Mouse (Mus musculus) gastrocnemius, postnatal 14 days (tissue): ENCODE measurements around the gene Olfr1410. TPM values are rescaled to one million over a fixed set of nuclear protein-coding genes. Genes with fewer than 3 reads are reported as not detected.

Experiments
- DNase-seq: peaks from one replicate; pipeline ENCODE4 v3.0.0; 2021; ENCODE audit warnings: mixed read lengths
- intact Hi-C: fragments of 180-260 bp; cut with DNase I; formaldehyde crosslinking; loops from one replicate; pipeline ENCODE4 v1.15.1; 2025; ENCODE audit warnings: low total_unique reads
- total RNA-seq, 2 experiments: library from RNA; stranded (reverse); gene quantifications; 2 replicates each; pipeline ENCODE4 v1.2.3; 2021

The Olfr1410 gene
- total RNA-seq, 2 experiments from 2014 or later, result not detected

DNA sequence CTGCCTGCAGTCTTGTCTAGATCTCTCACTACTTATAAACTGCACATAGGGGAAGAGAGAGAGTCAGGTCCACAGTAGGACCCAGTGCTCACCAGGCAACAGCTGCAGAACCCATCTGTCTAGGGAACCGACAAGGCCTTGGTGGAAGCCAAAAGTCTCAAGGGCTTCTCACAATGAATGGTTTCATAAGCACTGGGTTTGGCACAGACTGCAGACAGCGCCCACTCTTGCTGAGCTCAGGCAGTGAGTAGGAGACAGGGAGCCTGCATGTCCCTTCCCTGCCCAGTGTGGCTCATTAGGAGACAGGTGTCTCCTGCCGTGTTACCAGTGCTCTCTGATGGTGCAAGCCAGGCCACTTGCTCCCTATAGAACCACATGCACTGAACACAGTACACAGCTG is 32.6 kb downstream of the Olfr1410 start:
- no peak for DNase-seq
- intact Hi-C loops, result no loop called here

DNA sequence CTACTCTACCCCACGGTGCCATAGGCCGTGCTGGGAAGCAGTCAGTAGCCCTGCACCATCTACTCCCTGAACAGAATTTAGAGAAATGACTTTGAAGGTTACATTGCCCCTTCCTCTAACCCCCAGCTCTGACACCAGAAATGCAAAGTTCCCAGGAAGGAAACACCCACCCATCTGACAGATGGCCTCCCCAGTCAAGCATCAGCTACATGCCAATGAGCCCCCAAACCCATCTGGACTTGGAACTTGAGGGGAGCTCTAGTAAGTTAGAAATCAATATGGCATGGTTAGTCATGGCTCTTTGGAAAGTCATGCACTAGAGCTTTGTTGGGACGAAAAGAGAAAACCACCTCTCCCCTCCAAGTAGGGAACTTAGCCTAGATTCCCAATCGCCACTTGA is 33.2 kb downstream of the Olfr1410 start:
- no peak for DNase-seq
- intact Hi-C loops, result no loop called here

DNA sequence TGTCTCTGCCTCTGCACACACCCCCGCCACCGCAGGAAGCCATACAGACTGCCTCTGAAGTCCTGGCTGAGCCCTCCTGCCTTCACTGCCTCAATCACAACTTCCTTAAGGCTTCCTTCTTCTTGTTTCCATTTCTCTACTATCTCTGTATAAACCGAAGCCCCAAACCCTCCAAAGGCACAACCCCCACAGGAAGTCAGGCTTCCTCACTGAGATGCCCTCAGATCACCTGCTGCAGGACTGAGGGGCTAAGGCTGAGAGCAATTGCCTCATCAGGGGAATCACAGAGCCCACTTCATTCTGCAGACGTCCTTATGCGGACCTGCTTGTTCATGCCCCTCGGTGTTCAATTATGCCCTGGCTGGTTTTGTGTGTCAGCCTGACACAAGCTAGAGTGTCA is 34.8 kb downstream of the Olfr1410 start:
- DNase-seq, result no peak
- intact Hi-C loops, result loop anchor here (5.0 kb wide), 1 partner anchor 187 kb away; no protein-coding TSS in a partner anchor

DNA sequence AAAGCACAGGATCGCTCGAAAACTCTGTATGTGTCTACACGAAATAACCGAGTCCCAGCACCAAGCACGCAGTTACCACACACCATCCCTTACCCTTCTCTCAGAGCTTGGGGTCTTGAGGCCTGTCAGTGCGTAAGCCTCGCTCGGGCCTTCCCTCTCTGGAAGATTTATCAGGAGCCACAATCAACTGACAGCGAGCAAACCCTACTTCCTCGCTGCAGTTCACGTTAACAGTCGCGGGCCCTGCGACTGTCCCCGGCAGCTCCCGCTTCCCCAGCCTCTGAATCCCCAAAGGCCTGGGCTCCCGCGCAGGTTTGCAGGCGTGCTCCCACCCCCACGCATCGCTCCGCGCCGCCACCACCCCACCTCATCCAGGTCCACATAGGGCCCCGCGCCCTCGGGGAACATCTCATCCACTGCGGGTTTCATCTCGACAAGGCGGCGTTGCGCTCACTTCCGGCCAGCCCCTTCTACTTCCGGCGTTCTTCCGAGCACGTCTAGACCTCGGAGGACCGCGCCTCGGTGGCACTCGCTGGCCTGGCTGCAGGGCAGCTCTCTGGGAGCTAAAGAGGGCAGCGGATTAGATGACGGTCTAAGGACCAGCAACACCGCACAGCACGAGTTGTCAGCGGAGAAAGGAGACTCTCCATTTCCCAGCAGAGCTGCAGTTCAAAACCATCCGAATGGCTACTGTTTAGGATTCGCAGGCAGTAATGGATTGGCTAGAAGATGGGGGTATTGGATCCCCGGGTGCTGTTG is 36.1 kb downstream of the Olfr1410 start, which contains the start of gene Cops9:
TSS of gene Cops9 (minus strand) at position 472 of the 759 bp plus-strand sequence.
- intact Hi-C loops, result loop anchor here (5.0 kb wide), 1 partner anchor 186 kb away; no protein-coding TSS in a partner anchor
- DNase-seq, result peak; percentile 91

DNA sequence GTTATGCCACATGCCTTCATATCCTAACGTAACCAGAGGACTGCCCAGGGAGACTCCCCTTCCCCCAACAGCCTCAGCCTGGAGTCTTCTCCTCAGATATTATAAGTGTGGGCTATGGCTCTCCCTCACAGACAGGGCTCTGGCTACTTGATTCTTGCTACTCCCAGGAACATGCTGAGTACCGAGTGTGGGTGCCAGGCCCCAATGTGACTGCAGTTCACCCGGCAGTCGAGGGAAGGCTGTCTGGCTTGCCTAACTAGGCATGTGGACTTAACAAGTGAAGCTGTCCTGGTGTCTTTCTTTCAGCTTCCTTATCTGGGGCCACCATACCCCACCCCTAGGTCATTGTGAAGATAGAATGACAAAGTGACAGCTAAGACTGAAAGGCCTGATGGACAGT is 38.1 kb downstream of the Olfr1410 start:
- DNase-seq, result no peak
- intact Hi-C loops, result loop anchor here (5.0 kb wide), 1 partner anchor 184 kb away; no protein-coding TSS in a partner anchor

DNA sequence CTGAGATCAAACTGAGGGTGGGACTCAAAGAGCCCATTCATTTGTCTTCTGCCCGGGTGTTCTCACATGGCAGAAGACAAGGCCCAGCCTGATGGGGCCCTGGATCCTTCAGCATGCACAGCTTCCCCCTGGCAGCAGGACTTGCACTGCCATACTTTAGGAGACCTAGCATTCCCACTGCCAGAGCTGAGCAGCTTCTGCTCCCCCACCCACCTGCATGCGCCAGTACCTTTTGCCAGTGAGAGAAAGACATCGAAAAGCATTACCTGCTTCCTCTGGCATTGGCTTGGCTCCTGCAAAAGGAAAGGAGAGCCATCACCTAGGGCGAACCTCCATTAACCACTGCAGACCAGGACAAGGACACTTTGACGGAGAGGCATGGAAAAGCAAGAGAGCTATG is 39.3 kb downstream of the Olfr1410 start:
- intact Hi-C loops, result loop anchor here (5.0 kb wide), 1 partner anchor 182 kb away; no protein-coding TSS in a partner anchor
- no peak for DNase-seq

DNA sequence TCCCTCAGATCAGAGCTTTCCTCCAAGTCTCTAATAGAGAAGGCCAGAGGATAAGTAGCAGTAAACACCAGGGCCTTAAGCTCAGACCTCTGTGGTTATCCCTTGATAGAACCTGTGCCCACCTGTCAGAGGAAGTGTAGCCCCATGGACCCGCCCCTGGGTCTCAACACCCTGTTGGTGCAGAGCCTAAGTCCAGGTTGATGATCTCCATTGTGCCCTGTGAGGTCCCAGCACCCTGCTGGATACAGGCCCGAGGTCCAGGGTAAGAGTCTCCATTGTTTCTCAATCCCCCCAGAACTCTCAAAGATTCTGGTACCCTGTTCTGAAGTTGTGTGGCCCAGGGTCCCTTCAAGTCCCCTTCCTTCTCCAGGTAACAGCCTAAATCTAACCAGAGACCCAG is 40.5 kb downstream of the Olfr1410 start:
- no peak for DNase-seq
- intact Hi-C loops, result no loop called here

DNA sequence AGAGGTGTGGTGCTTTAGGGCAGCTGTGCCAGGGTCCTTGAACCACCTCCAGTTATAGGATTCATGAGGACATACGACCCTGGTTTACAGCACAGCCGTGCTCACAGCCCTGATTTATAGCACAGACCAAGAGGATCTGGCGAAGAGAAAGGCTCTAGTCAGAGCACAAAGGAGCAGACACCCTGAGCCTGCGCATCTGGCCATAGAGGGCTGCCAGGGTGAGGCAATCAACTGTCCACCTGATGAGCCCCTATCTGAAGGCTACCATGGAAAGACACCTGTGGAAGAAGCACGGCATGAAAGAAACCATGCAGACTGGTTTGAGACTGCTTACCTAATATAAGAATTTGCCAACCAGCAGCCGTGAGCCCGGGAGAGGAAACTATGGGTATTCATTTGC is 41.0 kb downstream of the Olfr1410 start:
- intact Hi-C loops, result no loop called here
- no peak for DNase-seq

DNA sequence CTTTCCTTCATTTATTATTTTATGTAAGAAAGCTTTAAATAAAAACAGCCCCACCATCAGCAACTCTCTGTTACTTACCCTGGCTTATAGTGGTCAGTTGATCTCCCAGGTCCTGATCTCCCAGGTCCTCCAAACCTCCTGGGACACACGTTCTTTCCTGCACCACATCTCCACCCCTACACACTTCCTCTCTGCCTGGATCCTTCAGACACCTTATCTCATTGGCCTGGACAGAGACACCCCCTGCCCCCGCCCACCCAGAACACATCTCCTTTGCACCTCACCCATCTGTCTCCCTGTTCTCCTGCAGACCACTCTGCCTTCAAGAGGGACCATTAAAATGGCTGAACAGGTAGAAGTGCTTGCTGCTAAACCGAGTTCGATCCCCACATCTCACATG is 41.4 kb downstream of the Olfr1410 start:
- DNase-seq, result no peak
- intact Hi-C loops, result no loop called here

DNA sequence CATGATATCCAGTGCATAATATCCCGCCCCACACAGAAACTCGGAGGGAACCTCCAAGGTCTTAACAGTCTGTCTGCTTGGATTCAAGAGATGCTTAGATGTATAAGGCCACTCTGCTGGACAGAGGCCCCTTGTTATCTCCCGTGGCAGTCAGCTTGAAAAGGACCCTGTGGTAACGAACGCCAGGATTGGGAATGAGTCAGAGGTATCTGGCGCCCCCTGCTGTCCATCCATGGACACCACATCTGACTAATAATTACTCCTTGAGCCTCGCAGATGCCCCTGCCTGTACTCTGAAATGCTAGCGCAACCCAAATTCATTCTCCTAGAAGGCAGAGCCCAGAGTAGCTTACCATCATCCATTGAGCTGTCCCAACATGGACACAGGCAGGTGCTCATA is 42.2 kb downstream of the Olfr1410 start:
- peak; percentile 59 for DNase-seq
- intact Hi-C loops, result no loop called here

DNA sequence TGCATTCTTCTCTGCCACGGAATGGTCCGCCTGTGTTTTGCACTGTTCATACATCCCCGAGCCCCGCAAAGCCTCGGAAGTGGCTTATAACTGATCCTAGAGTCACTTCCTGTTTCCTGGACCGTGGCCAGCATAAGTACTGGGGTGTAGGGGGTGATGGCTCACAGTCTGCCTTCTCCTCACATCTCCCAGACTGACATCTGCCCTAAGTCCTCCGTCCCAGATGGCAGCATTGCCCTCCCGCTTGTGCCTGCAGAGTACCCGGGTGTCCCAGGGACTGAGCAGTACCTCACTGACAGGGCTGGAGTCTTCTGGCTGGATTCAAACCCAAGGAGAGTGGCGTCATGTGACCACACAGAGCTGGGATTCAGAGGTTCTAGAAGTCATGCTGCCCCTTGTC is 42.6 kb downstream of the Olfr1410 start:
- intact Hi-C loops, result no loop called here
- DNase-seq, result no peak

DNA sequence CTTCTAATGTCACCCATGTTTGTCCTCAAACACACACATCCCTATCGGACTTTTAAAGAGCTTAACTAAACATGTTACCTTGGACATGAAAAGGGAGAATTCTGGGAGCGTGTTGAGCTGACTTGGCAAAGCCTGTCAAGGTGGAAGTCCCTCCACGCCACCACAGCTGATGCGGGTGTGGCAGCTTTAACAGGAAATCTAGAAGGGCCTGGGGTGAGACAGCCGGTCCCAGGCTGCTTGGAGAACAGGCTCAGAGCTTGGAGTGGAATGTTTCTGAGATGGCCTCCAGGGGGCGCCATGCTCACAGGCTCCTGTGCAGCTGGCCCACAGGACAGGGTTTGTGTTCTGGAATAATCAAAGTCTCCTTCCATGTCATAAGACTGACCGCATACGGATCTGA is 43.1 kb downstream of the Olfr1410 start, which contains the start of gene Otos:
TSS of gene Otos (minus strand) at position 169 of the 400 bp plus-strand sequence.
- intact Hi-C loops, result no loop called here
- peak; percentile 79 for DNase-seq

DNA sequence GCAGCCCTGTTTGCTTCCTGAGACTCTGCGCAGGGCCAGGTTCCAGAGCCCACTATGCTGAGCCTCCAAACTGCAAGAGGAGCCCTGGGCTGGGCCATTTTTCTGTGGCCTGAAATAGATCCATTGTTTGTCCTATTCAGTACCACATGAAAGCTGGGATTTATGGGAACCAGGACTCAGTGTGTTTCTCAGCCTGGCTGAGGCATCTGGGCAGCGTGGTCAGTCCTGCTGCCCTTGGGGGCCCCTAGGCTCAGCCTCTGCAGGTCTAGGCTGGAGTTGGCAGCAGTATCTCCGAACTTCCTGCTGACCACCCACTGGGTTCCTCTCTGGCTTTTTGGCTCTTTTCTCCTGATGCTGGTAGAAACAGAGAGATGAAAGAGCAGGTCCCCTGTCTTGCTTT is 45.9 kb downstream of the Olfr1410 start:
- intact Hi-C loops, result no loop called here
- no peak for DNase-seq

DNA sequence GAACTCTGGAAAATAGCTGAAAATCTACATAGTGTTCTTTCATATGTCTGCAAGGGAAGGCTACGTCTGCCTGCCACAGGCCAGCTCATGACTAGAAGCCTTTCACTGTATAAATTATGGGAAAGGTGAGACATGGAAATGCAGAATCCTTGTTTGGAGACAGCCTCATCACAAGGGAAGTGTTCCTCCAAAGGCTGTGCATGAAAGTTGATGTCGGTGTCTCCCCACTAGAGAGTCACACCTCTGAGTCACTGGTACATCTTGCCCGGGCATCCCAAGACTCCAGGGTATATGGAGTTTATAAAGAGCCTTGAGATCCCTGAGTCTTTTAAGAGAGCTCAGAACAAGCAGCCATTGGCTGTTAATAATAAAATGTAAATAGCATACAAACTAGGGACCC is 47.6 kb downstream of the Olfr1410 start:
- DNase-seq, result no peak
- intact Hi-C loops, result no loop called here

DNA sequence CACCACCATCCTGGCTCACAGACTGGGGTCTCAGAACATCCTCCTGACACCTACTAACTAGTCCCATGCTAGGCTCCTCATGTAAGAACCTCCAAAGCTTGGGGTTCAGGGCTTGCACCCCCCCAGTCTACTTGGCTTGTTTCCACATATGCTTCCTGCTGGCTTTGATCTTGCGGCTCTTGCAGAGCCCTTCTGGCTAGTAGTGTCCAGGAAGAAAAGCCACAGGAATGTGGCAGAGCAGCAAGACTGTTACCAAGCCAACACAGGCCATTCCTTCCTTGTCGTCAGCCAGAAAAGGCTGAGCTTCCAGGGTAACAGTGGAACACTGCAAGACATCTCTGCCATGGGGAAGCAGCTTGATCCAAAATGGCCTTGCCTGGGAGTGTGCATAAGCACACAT is 49.1 kb downstream of the Olfr1410 start:
- no peak for DNase-seq
- intact Hi-C loops, result no loop called here

DNA sequence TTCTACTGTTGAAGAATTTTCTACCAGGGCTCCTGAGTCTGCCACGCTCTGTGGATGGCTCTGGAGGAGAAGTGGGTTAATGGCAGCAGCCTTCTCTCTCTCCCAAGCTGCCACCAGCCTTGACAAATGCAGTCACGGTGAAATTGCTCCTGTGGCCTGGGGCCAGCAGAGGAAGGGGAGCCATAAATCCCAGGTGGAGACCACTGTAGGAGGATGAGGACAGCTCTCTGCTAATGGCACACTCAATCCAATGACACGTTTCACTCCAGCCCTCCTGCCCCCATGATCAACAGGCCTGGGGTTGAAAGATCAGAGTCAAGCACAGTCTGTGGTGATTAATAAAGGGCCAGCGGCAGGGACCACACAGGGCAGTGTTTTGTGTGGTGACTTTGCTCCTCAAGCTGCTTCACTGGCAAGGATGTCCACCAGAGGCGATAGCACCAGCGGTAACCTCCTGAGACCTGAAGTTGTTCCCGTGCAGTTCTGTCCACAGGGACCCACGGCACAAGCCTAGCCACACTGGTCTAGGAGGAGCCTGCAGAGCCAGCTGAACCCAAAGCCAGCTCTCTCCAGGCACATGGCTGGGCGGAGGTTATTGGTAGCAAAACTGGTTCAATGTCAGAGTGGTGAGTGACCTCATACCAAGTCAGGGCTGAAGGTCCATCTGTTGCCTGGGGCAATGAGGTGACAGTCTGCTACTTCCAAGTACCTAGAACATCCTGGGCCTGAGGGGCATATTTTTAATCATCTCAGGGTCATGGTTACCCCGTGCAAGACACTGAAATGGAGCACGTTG is 51.6 kb downstream of the Olfr1410 start:
- intact Hi-C loops, result no loop called here
- DNase-seq, result no peak

DNA sequence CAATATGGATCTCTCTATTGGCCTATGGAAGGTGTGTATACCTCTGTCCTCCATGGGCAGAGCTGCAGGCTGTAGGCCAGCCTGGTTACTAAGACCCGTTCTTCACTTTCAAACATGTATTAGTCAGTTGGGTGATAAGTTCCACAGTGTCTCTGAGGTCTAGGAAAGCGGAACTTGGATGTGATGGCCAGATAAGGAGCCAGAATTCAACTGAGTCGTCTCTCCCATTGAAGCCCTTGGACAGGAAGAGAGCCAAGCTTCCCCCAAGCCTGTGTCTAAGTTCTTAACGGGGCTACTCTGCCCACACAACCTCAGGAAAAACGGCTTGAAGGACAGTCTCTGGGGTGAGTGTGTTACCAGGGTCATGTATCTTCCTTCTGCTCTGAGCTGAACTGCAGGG is 53.8 kb downstream of the Olfr1410 start:
- intact Hi-C loops, result no loop called here
- no peak for DNase-seq
